Mouse (Mus musculus) left cerebral cortex, postnatal 14 days (tissue): Measurements from ENCODE around the gene Mfsd13b. TPM values are rescaled to one million over a fixed set of nuclear protein-coding genes. Genes with fewer than 3 reads are reported as not detected.
"Not testable (repeated sequence)": the region's sequence is repeated elsewhere in the genome, so short reads cannot be mapped to it uniquely, and the experiment has no call there.

Experiments
- DNase-seq, 2 experiments: peaks; one replicate each; pipeline ENCODE4 v3.0.0; 2021 to 2022; ENCODE audit warnings: low spot score in 2 of 2, mixed read lengths in 1 of 2
- intact Hi-C: fragments of 180-260 bp; cut with DNase I; formaldehyde crosslinking; loops from one replicate; pipeline ENCODE4 v1.15.1; 2025
- total RNA-seq, 2 experiments: library from RNA; stranded (reverse); gene quantifications; 2 replicates each; pipeline ENCODE4 v1.2.3; 2021

Gene Mfsd13b
- total RNA-seq, 2 experiments from 2014 or later: 0.32 TPM; not detected in 1

GRCm38 (mm10) chr7:120980041-120980440, 2.3 kb upstream of the Mfsd13b start:
- intact Hi-C loops: loop anchor here (5.0 kb wide), 1 partner anchor 52 kb away; the partner anchor contains the start of gene Mettl9

GRCm38 (mm10) chr7:120980931-120981924, 1.1 kb upstream of the Mfsd13b start:
- intact Hi-C loops: loop anchor here (5.0 kb wide), 1 partner anchor 51 kb away; the partner anchor contains the start of gene Mettl9
- DNase-seq: peak in 1 of 2 experiments; percentile 19

More at GRCm38 (mm10) chr7:120980041-120980440, 2.3 kb upstream of the Mfsd13b start:
- DNase-seq: no peak

- intact Hi-C loops: loop anchor here (5.0 kb wide), 1 partner anchor 49 kb away; the partner anchor contains the start of gene Mettl9
- DNase-seq: no peak
Measured at GRCm38 (mm10) chr7:120982968-120983367, 659 bp downstream of the Mfsd13b start.

GRCm38 (mm10) chr7:120991191-120991590, 8.9 kb downstream of the Mfsd13b start:
- intact Hi-C loops: no loop called here
- no peak for DNase-seq

GRCm38 (mm10) chr7:120999021-120999530, 16.8 kb downstream of the Mfsd13b start:
- DNase-seq: no peak
- intact Hi-C loops: no loop called here

- intact Hi-C loops: no loop called here
- DNase-seq: no peak
Measured at GRCm38 (mm10) chr7:121000065-121000822, 17.9 kb downstream of the Mfsd13b start.

- DNase-seq: no peak
- intact Hi-C loops: no loop called here
Measured at GRCm38 (mm10) chr7:121001879-121002278, 19.6 kb downstream of the Mfsd13b start.

- DNase-seq: no peak
- intact Hi-C loops: no loop called here
Measured at GRCm38 (mm10) chr7:121002407-121002928, 20.2 kb downstream of the Mfsd13b start.

GRCm38 (mm10) chr7:121003793-121004418, 21.6 kb downstream of the Mfsd13b start:
- intact Hi-C loops: no loop called here
- DNase-seq: no peak

- intact Hi-C loops: no loop called here
- DNase-seq: no peak
Measured at GRCm38 (mm10) chr7:121011794-121012689, 29.7 kb downstream of the Mfsd13b start.

GRCm38 (mm10) chr7:121014486-121014885, 32.2 kb downstream of the Mfsd13b start:
- intact Hi-C loops: no loop called here
- no peak for DNase-seq

GRCm38 (mm10) chr7:121018778-121019177, 36.5 kb downstream of the Mfsd13b start:
- DNase-seq: no peak
- intact Hi-C loops: no loop called here

GRCm38 (mm10) chr7:121020277-121020676, 38.0 kb downstream of the Mfsd13b start:
- DNase-seq: peak; percentile 7 to 14
- intact Hi-C loops: no loop called here

- intact Hi-C loops: no loop called here
- DNase-seq: no peak
Measured at GRCm38 (mm10) chr7:121025221-121026008, 43.1 kb downstream of the Mfsd13b start.

- no peak for DNase-seq
- intact Hi-C loops: no loop called here
Measured at GRCm38 (mm10) chr7:121026300-121026699, 44.0 kb downstream of the Mfsd13b start.

GRCm38 (mm10) chr7:121029947-121030346, 47.6 kb downstream of the Mfsd13b start:
- intact Hi-C loops: loop anchor here (5.0 to 10.0 kb wide), 2 partner anchors 48 to 195 kb away; partner anchors contain the start of genes Cdr2 and Mfsd13b
- not testable (repeated sequence) for DNase-seq
